8 mouse cellular contexts compared by ENCODE assay signal in genomic region chr19:15035554-15035953, GRCm38 (mm10).
DNase-seq lines count a peak whose midpoint lies in the region; ATAC-seq and TF ChIP-seq lines count a peak whose summit lies in the region.

No protein-coding gene starts in this region.

- H3K9ac ChIP-seq in hindbrain, embryonic 14.5 days = no peak overlapping the region
- H3K9ac ChIP-seq in midbrain, postnatal 0 days (replicated peaks; ENCODE audit: low read length, poor library complexity, severe bottlenecking) = no peak overlapping the region

- H3K4me3 ChIP-seq in hindbrain, embryonic 14.5 days (replicated peaks; ENCODE audit: low read length) = no peak overlapping the region
- H3K4me3 ChIP-seq in midbrain, postnatal 0 days (ENCODE audit: low read depth, low read length) = no peak overlapping the region

- 0 out of 2 replicates have a peak, but pooled peaks cover 3% of the 10 kb centered on the region for H3K27me3 ChIP-seq in hindbrain, embryonic 14.5 days (ENCODE audit: control insufficient read depth, insufficient read depth, low read length)
- 0 out of 2 replicates have a peak, but pooled peaks cover 2% of the 10 kb centered on the region for H3K27me3 ChIP-seq in midbrain, postnatal 0 days (ENCODE audit: insufficient read depth, low read length)

- no peaks in the 10 kb centered on the region for H3K36me3 ChIP-seq in hindbrain, embryonic 14.5 days (replicated peaks; ENCODE audit: control insufficient read depth, insufficient read depth)
- no peaks in the 10 kb centered on the region for H3K36me3 ChIP-seq in midbrain, postnatal 0 days (ENCODE audit: insufficient read depth, low read length)

- TF ChIP-seq CTCF in midbrain, postnatal 0 days (IDR thresholded peaks at IDR 0.05) = peak; percentile 89

- H3K4me1 ChIP-seq in hindbrain, embryonic 14.5 days (replicated peaks; ENCODE audit: control insufficient read depth, insufficient read depth, low read length) = no peaks in the 10 kb centered on the region
- no peaks in the 10 kb centered on the region for H3K4me1 ChIP-seq in midbrain, postnatal 0 days (ENCODE audit: insufficient read depth, low read length)

- H3K4me2 ChIP-seq in hindbrain, embryonic 14.5 days (replicated peaks) = no peak overlapping the region
- no peak overlapping the region for H3K4me2 ChIP-seq in midbrain, postnatal 0 days (ENCODE audit: low read depth, low read length, poor library complexity, severe bottlenecking)

- H3K9me3 ChIP-seq in hindbrain, embryonic 14.5 days (ENCODE audit: control insufficient read depth, low read length) = no peaks in the 10 kb centered on the region
- H3K9me3 ChIP-seq in midbrain, postnatal 0 days (ENCODE audit: low read length) = no peaks in the 10 kb centered on the region

- 8% methylated on average over 3 of the region's 3 CpGs for WGBS in hindbrain, embryonic 14.5 days
- WGBS in midbrain, postnatal 0 days = 8% methylated on average over 3 of the region's 3 CpGs

- ATAC-seq in cerebellum, adult (ENCODE audit: insufficient number of reproducible peaks, low FRiP score, low TSS enrichment) = no peak
- peak; percentile 60; the same call in 1 of the 2 replicates for ATAC-seq in hindbrain, embryonic 14.5 days (ENCODE audit: low FRiP score)
- no peak for ATAC-seq in midbrain, postnatal 0 days (ENCODE audit: low FRiP score)

- H3K27ac ChIP-seq in hindbrain, embryonic 14.5 days = no peak overlapping the region
- no peak overlapping the region for H3K27ac ChIP-seq in midbrain, postnatal 0 days (ENCODE audit: low read depth, low read length)

- DNase-seq in cerebellum, adult 11 months = peak; percentile 19
- peak; percentile 17 to 21 for DNase-seq in adrenal gland, postnatal 4 days (ENCODE audit: low spot score in 2 of 2)
- DNase-seq in fibroblast of lung, adult 2 months (ENCODE audit: low read depth) = peak; percentile 5
- DNase-seq in hindbrain, embryonic 14.5 days (ENCODE audit: low spot score) = peak; percentile 87
- DNase-seq in left cerebral cortex, adult 18-20 months (ENCODE audit: low spot score in 2 of 2) = peak; percentile 59 to 69
- DNase-seq in midbrain, postnatal 0 days (ENCODE audit: low spot score) = peak; percentile 77
- peak; percentile 18 to 69 for DNase-seq in spleen, postnatal 4 days (ENCODE audit: low spot score in 2 of 2)

Comparison
In these comparisons a context has a peak if more than half of its experiments do, and no peak if none do; other contexts are left out.
1. DNase-seq: peak in every context shown above with its lines; median percentile 87 in hindbrain, embryonic 14.5 days; 77 in midbrain, postnatal 0 days; 64 in left cerebral cortex, adult 18-20 months; 44 in spleen, postnatal 4 days; 19 in cerebellum, adult 11 months; 19 in adrenal gland, postnatal 4 days; 5 in fibroblast of lung, adult 2 months.